Mouse (Mus musculus): ENCODE data around the gene Ssxa1. TPM values are rescaled to one million over a fixed set of nuclear protein-coding genes. Genes with fewer than 3 reads are reported as not detected.

The Ssxa1 gene
- total RNA-seq (2023) = not detected

DNA sequence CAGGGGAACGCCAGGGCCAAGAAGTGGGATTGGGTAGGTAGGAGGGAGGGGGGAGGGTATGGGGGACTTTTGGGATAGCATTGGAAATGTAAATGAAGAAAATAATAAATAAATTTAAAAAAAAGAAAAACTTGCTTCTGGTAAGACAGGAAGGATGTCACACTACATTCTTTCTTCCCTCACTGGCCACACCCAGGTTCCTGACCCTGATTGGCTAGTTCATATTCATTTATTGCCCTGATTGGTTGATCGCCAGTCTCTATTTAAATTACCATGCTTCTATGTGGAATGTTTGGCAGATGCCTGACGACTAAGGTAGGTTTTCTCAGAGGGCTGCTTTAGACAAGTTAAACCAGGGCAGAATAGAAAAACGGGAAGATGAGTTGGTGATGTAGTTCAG is at the start of gene Ssxa1:
Gene Ssxa1 (plus strand): TSS at position 301 of the 400 bp plus-strand sequence.

GRCm38 (mm10) chrX:21068106-21068505 is 47.5 kb upstream of the Ssxa1 start, which contains the start of gene Spaca5:
Spaca5 (plus strand) TSS chrX:21068406.

DNA sequence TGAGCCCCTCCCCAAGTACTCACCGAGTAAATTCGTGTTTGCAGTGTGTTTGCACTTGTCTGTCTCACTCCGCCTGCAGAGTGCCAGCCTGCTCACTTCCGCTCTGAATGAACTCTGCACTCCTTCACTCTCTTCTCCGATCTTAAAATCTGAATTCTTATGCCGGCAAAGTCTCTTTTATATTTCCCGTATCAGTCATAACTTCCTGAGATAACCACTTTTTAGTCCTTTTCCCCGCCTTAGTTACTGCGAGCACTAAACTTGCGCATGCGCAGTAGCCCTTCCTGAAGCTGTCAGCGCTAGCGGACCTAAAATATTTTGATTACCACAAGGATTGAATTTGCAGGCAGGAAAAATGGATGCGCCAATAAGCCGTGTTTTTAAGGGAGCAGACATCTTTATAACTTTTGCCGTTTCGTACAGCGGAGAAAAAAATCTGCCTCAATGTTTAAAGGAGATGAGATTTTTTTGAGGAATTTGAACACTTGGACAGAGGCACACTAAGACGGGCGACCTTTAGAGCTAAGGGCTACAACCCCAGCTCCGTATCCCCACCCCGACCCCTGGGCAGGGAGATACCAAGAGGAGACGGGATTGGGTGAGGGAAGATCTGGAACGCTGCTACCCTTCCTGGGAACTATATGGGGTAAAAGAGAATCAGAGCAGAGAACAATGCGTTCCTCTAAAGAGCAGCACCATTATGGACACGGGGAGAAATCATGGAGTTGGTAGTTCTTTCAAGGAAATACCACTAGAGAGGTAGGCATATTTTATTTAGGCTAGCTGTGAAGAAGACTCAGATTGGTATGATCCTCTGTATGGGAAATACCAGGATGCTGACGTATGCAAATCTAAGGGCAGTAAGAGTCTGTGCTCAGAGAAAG is 26.4 kb upstream of the Ssxa1 start, which contains the start of gene Zfp300:
Gene Zfp300 (minus strand): TSS at position 545 of the 884 bp plus-strand sequence.

Other genes with a start within 250 kb of the Ssxa1 start
- gene Timp1, start 245.7 kb upstream of the Ssxa1 start, total RNA-seq (2023) = under 1 TPM in 1 of 2 experiments, not detected in 1; 0.68 TPM
- gene Syn1, start 194.8 kb upstream of the Ssxa1 start, total RNA-seq (2023) = 1 to 10 TPM; 1.8 to 2.1 TPM
- 100 to 1,000 TPM; 216 to 243 TPM for gene Cfp, start 184.3 kb upstream of the Ssxa1 start, total RNA-seq (2023)
- gene Elk1, start 165.2 kb upstream of the Ssxa1 start, total RNA-seq (2023) = 10 to 100 TPM in 1 of 2 experiments, 1 to 10 TPM in 1; 9.7 to 11.9 TPM
- gene Uxt, start 153.8 kb upstream of the Ssxa1 start, total RNA-seq (2023) = 10 to 100 TPM; 20.2 to 29.1 TPM
- gene Zfp182, start 53.5 kb upstream of the Ssxa1 start, total RNA-seq (2023) = 10 to 100 TPM; 10.3 to 14.3 TPM
- not detected for gene Spaca5, start 47.4 kb upstream of the Ssxa1 start, total RNA-seq (2023)
- under 1 TPM in 1 of 2 experiments, not detected in 1; 0.57 TPM for gene Zfp300, start 26.3 kb upstream of the Ssxa1 start, total RNA-seq (2023)
- gene Gm21876, start 59.8 kb downstream of the Ssxa1 start, total RNA-seq (2023) = not detected

All from neutrophil, adult 83 days (primary cell).